ENCODE assay signal across 8 mouse cellular contexts in genomic region chr1:189830797-189831232, GRCm38 (mm10).
DNase-seq lines count a peak whose midpoint lies in the region; ATAC-seq lines count a peak whose summit lies in the region.

No protein-coding gene starts in this region.

- no peak for DNase-seq in midbrain, embryonic 10.5 days (ENCODE audit: low spot score)
- peak; percentile 39 for DNase-seq in embryo, embryonic 10.5 days (ENCODE audit: low spot score)
- peak; percentile 22 to 50 for DNase-seq in kidney, postnatal 4 days
- peak; percentile 97 for DNase-seq in thymus, postnatal 0 days (ENCODE audit: low spot score)
- DNase-seq in left cerebral cortex, postnatal 25 days (ENCODE audit: low spot score in 2 of 2): no peak
- DNase-seq in urinary bladder, postnatal 36 days (ENCODE audit: low spot score in 2 of 2): no peak

- no peak overlapping the region for H3K4me3 ChIP-seq in midbrain, embryonic 10.5 days
- H3K4me3 ChIP-seq in midbrain, embryonic 16.5 days (ENCODE audit: low read depth, low read length): no peak overlapping the region

- H3K36me3 ChIP-seq in midbrain, embryonic 10.5 days: peaks cover 16% of the 10 kb centered on the region
- no peaks in the 10 kb centered on the region for H3K36me3 ChIP-seq in midbrain, embryonic 16.5 days (ENCODE audit: control insufficient read depth, insufficient read depth, low read length)

- no peak overlapping the region for H3K9ac ChIP-seq in midbrain, embryonic 16.5 days (ENCODE audit: low read depth, low read length)

- H3K27ac ChIP-seq in midbrain, embryonic 10.5 days (replicated peaks): peak overlapping the region; percentile 24
- H3K27ac ChIP-seq in midbrain, embryonic 16.5 days (ENCODE audit: low read length): no peak overlapping the region

- no peak for ATAC-seq in midbrain, embryonic 16.5 days
- no peak for ATAC-seq in frontal cortex, adult (ENCODE audit: low TSS enrichment)

- no peaks in the 10 kb centered on the region for H3K9me3 ChIP-seq in midbrain, embryonic 10.5 days (replicated peaks)
- no peaks in the 10 kb centered on the region for H3K9me3 ChIP-seq in midbrain, embryonic 16.5 days (replicated peaks; ENCODE audit: control insufficient read depth, low read length, poor library complexity, severe bottlenecking)

- H3K4me2 ChIP-seq in midbrain, embryonic 16.5 days (ENCODE audit: low read length): no peak overlapping the region

- intact Hi-C loops in left cerebral cortex, postnatal 25 days (cut with DNase I): no loop called here

- WGBS in midbrain, embryonic 10.5 days: 23% methylated on average over 12 of the region's 12 CpGs
- WGBS in midbrain, embryonic 16.5 days: 16% methylated on average over 12 of the region's 12 CpGs

- H3K27me3 ChIP-seq in midbrain, embryonic 10.5 days (ENCODE audit: low read depth, poor library complexity, severe bottlenecking): no peaks in the 10 kb centered on the region
- no peaks in the 10 kb centered on the region for H3K27me3 ChIP-seq in midbrain, embryonic 16.5 days (ENCODE audit: control insufficient read depth, insufficient read depth, low read depth, low read length)

- H3K4me1 ChIP-seq in midbrain, embryonic 10.5 days: peaks cover 32% of the 10 kb centered on the region
- H3K4me1 ChIP-seq in midbrain, embryonic 16.5 days (ENCODE audit: control insufficient read depth, insufficient read depth, low read length): no peaks in the 10 kb centered on the region

Comparison
In these comparisons a context has a peak if more than half of its experiments do, and no peak if none do; other contexts are left out.
1. DNase-seq: peak in embryo, embryonic 10.5 days (single experiment), kidney, postnatal 4 days (2 of 2) and thymus, postnatal 0 days (single experiment); none in midbrain, embryonic 10.5 days (single experiment), left cerebral cortex, postnatal 25 days (0 of 2) and urinary bladder, postnatal 36 days (0 of 2).